Mouse (Mus musculus) testis, adult 2 months (tissue): ENCODE measurements around the gene Sgpp1.

Experiments used
- CTCF ChIP-seq: fragments of 200-500 bp; IDR thresholded peaks from 2 replicates; pipeline ENCODE4 v1.5.1; 2012; ENCODE audit warnings: low read depth, mild to moderate bottlenecking, inconsistent platforms, low read length, moderate library complexity; ENCODE audit not compliant: control insufficient read depth, insufficient read depth, insufficient replicate concordance
- POLR2A ChIP-seq: fragments of 200-500 bp; IDR thresholded peaks from 2 replicates; pipeline ENCODE4 v1.6.1; 2012; ENCODE audit warnings: low read depth, mild to moderate bottlenecking, inconsistent platforms, low read length, moderate library complexity; ENCODE audit not compliant: control insufficient read depth

- no peak for TF ChIP-seq POLR2A
- no peak for TF ChIP-seq CTCF
These were observed 8.0 kb downstream of the Sgpp1 start for GRCm38 (mm10) chr12:75727333-75728125.
